Mouse (Mus musculus): ENCODE measurements at regions not wholly inside any gene's neighbourhood (a gene's known extent, or its start where the extent isn't known, plus 50 kb on each side); places are given as distances from the start of the nearest gene placed in this dataset.

GRCm38 (mm10) chr14:101267536-101267935 is 67.4 kb upstream of the Prr30 start:
- no peak for DNase-seq (ENCODE audit: low read depth, low spot score)
